Mouse (Mus musculus) cortical plate, adult 2 months (tissue): Measurements from ENCODE around the gene Amt.

ENCODE experiments used
- CTCF ChIP-seq: fragments of 200-500 bp; IDR thresholded peaks from 2 replicates; pipeline ENCODE4 v1.5.1; 2011; ENCODE audit warnings: mild to moderate bottlenecking, control low read depth, low read length; ENCODE audit not compliant: insufficient read depth; ENCODE audit errors: extremely low read depth
- POLR2A ChIP-seq: fragments of 200-500 bp; IDR thresholded peaks from 2 replicates; pipeline ENCODE4 v1.6.1; 2011; ENCODE audit warnings: mild to moderate bottlenecking, low read length, control low read depth; ENCODE audit not compliant: insufficient read depth; ENCODE audit errors: extremely low read depth

GRCm38 (mm10) chr9:108260526-108260925 is 36.1 kb upstream of the Amt start:
- TF ChIP-seq POLR2A (no peak), CTCF (no peak)
